Mouse (Mus musculus): ENCODE measurements around the gene Apbb1ip. TPM values are rescaled to one million over a fixed set of nuclear protein-coding genes. Genes with fewer than 3 reads are reported as not detected.

The Apbb1ip gene
- polyA plus RNA-seq (2014; fragmentation: Illumina TruSeq; extraction: RNeasy Lipid Tissue Mini Kit (QIAGEN cat#74804); ENCODE audit: low read depth, low replicate concordance) = 8.8 TPM

DNA sequence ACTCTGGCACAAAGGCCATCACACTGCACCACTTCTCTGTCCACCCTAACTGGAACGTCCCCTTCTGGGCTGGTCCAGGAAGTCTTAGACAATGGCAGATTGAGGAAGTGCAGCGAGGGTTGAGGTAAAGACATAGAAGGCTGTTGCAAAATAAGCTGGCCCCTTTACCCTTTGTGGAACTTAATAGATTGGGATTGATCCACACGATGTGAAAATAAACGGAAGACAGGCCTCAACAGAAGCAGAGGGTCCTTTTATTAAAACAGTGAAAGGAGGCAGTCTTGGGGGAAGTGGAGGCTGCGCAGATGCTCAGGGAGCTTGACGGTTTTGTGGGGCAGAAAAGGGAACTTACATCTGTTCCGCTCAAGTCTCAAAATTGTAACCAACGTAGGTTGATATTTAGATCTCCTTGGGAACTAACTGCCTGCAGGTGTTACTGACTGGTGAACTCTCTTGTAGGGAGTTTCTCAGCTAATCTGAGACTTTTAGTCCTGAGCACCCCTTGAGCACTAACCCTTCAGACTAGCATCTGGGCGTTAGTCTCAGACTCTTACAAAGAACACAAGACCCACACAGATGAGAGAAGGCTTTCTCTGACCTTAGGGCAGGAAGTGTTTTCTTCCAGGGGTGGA, at the start of gene Apbb1ip:
Apbb1ip (plus strand) TSS at position 546 of the 632 bp plus-strand sequence.

DNA sequence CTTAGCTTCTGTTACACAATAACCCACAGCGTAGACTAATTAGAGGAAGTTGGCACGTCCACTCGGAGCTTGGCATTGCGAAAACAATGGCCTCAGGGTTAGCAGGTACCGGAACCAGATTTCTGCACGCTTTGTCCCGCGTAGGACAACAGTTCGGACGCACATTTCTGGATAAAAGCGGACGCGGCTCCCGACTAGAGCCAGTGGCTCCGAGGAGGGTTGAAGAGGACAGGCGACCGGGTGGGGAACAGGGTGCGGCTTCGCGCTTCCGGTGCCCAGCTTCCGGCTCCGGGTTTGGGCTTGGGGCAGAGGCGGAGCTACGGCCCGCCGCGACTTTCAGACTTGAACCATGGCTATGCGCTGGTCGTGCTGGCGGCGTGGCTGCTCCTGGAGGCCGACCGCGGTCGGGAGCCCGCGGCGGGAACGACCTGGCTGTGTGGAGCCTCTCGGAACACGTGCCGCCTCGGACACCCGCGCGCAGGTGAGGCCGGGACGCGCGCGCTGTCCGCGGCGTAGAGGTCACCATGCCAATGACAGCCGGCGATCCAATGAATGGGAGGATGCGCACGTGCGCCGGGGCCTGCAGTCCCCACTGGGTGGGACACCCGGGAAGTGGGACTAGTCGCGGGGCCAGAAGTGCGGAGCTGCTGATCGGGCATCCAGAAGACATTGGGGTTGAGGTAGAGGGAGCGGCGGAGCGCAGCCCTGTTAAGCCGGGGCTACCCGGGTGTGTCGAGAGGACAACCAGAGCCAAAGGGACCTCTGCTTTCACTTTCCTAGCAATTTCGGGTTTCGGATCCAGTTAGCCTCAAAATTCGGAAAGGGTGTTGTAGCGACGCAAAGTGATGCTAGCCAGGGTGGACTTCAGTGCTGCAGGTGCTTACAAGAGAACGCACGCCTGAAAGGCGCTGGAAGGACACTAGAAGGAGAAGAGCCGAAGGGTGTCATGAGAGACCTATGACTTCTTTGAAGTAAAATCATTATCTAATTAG, 121.7 kb downstream of the Apbb1ip start, which contains the start of gene Pdss1:
Pdss1 (plus strand) TSS at position 241 of the 992 bp plus-strand sequence.

Other genes starting within 250 kb of the Apbb1ip start
- gene Gad2, start 151.9 kb upstream of the Apbb1ip start, polyA plus RNA-seq (2014; fragmentation: Illumina TruSeq; extraction: RNeasy Lipid Tissue Mini Kit (QIAGEN cat#74804); ENCODE audit: low read depth, low replicate concordance) = 1.7 TPM
- 13.1 TPM for gene Pdss1, start 121.4 kb downstream of the Apbb1ip start, polyA plus RNA-seq (2014; fragmentation: Illumina TruSeq; extraction: RNeasy Lipid Tissue Mini Kit (QIAGEN cat#74804); ENCODE audit: low read depth, low replicate concordance)